Mouse (Mus musculus): ENCODE results near the gene Rfx4.

GRCm38 (mm10) chr10:84707752-84708530 is 47.9 kb upstream of the Rfx4 start:
- no peak for TF ChIP-seq CTCF (IDR thresholded peaks at IDR 0.05; ENCODE audit: low read depth, low read length)
- TF ChIP-seq POLR2A (IDR thresholded peaks at IDR 0.05; ENCODE audit: extremely low read depth, insufficient read depth, low read length), result no peak

Measured in liver, adult 2 months (tissue).